Mouse (Mus musculus) liver, embryonic 13.5 days (tissue): ENCODE data around the gene Ubtd2. TPM values are rescaled to one million over a fixed set of nuclear protein-coding genes. Genes with fewer than 3 reads are reported as not detected.

Experiments used
- ATAC-seq: fragments of 200-750 bp; cut with Nextera tagmentation; 2 replicates; pipeline ENCODE4 v1.8.0; 2017; ENCODE audit warnings: low read depth, mild to moderate bottlenecking, moderate number of reproducible peaks, moderate library complexity
- DNase-seq: peaks from one replicate; pipeline ENCODE4 v3.0.0; 2022
- H3K27ac ChIP-seq: fragments of 300-500 bp; sonication (generic); 2 replicates; pipeline ENCODE4 v1.5.1; 2015; ENCODE audit warnings: moderate library complexity, mild to moderate bottlenecking, inconsistent platforms
- H3K27me3 ChIP-seq: fragments of 300-500 bp; sonication (generic); 2 replicates; pipeline ENCODE4 v1.6.1; 2015; ENCODE audit warnings: mild to moderate bottlenecking, inconsistent platforms
- H3K36me3 ChIP-seq: fragments of 300-500 bp; sonication (generic); 2 replicates; pipeline ENCODE4 v1.6.1; 2015; ENCODE audit warnings: mild to moderate bottlenecking, inconsistent platforms
- H3K4me1 ChIP-seq: fragments of 300-500 bp; sonication (generic); replicated peaks from 2 replicates; pipeline ENCODE4 v1.6.1; 2015; ENCODE audit warnings: inconsistent platforms
- H3K4me2 ChIP-seq: fragments of 300-500 bp; sonication (generic); 2 replicates; pipeline ENCODE4 v1.6.1; 2015; ENCODE audit warnings: inconsistent platforms, mild to moderate bottlenecking, moderate library complexity
- H3K4me3 ChIP-seq: fragments of 300-500 bp; sonication (generic); replicated peaks from 2 replicates; pipeline ENCODE4 v1.5.1; 2015; ENCODE audit warnings: mild to moderate bottlenecking, inconsistent platforms
- H3K9ac ChIP-seq: fragments of 300-500 bp; sonication (generic); 2 replicates; pipeline ENCODE4 v1.6.1; 2015; ENCODE audit warnings: mild to moderate bottlenecking, inconsistent platforms
- H3K9me3 ChIP-seq: fragments of 300-500 bp; sonication (generic); replicated peaks from 2 replicates; pipeline ENCODE4 v1.6.1; 2016; ENCODE audit warnings: inconsistent platforms
- WGBS: fragments of 180-500 bp; shearing (Covaris S2); methylation state at CpG from one replicate; pipeline ENCODE4 v1.1.7; 2015; ENCODE audit not compliant: insufficient replicate concordance; 5-methylcytosine and 5-hydroxymethylcytosine counted together
- polyA plus RNA-seq: library from polyadenylated mRNA; unstranded; fragments of >200 nt; fragmentation: Nextera tagmentation; extraction: Ambion mirVana; gene quantifications from 2 replicates; pipeline ENCODE4 v1.2.1, GENCODE M21; 2015

Ubtd2 gene
- polyA plus RNA-seq, 1 experiment from 2014 or later, result 5.9 TPM

DNA sequence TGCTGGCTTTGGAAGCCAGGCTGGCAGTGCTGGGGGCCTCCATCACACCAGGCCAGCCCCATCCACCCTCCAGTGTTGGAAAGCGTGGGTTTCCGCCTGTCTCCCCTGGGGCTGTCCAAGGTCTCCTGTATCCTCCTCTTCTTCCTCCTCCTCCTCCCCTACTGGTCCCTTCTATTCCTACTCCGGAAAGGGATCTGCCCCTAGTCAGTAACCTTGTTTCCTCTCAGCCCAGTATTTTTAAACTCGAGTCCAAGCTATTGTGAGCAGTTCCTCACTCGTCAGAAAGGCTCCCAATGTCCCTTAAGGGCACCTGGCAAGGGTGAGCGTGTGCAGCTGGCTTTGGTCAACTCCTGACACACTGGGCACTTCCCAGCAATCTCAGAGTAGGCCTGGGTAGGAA lies 83.3 kb downstream of the Ubtd2 start:
- 51% methylated on average over 6 of the region's 6 CpGs for WGBS
- Histone ChIP-seq H3K27ac (peak overlapping the region; percentile 97), H3K27me3 (no peaks in the 10 kb centered on the region), H3K4me2 (peak overlapping the region; percentile 6; the same call in 1 of the 2 replicates), H3K36me3 (no peaks in the 10 kb centered on the region), H3K9ac (peak overlapping the region; percentile 19; the same call in 1 of the 2 replicates), H3K4me3 (no peak overlapping the region), H3K4me1 (peaks cover 100% of the 10 kb centered on the region), H3K9me3 (no peaks in the 10 kb centered on the region)
- ATAC-seq (no peak), DNase-seq (no peak)

DNA sequence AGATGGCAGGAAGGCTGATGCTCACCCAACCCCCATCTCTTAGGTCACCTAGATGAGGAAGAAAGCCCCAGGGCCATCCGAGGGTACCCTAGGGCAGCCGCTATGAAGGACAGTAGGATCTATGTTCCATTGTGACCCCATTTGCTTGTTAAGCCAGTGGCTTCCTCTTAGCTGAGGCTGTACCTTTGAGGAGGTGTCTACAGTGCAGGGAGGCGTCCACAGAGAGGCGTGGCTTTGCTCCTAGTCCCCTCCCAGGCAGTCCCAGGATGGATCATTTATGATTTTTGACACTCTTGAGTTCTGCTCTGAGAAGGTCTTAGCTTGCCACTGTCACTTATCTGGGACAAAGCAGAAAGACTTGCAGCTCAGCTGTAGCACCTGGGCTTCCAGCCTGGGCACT lies 83.7 kb downstream of the Ubtd2 start:
- peak overlapping the region; percentile 97 for H3K27ac ChIP-seq
- no peak overlapping the region for H3K4me3 ChIP-seq
- 0 out of 2 replicates have a peak overlapping the region, but pooled peaks have one; percentile 6 for H3K4me2 ChIP-seq
- no peaks in the 10 kb centered on the region for H3K27me3 ChIP-seq
- no peak for DNase-seq
- H3K36me3 ChIP-seq, result no peaks in the 10 kb centered on the region
- peak overlapping the region; percentile 19; the same call in 1 of the 2 replicates for H3K9ac ChIP-seq
- peaks cover 100% of the 10 kb centered on the region for H3K4me1 ChIP-seq
- WGBS, result 22% methylated on average over 4 of the region's 4 CpGs
- H3K9me3 ChIP-seq, result no peaks in the 10 kb centered on the region
- no peak; the same call in 1 of the 2 replicates for ATAC-seq

DNA sequence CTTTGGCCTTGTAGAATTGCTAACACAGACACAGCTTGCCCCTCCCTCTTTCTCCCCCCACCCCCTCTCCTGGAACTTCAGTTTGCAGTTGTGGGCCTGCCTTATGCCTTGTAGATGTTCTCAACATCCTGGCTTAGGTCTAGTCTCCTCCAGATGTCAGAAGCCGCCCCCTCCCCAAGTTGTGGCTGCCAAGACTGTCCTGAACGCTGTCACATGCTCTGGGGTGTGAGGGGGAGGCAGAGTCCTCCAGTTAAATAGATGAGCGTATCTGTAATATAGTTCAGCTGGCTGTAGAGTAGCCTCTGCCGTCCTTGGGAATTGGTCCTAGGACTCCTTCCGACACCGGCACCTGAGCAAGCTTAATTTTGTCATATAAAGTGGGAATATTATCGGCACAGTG lies 84.5 kb downstream of the Ubtd2 start:
- no peaks in the 10 kb centered on the region for H3K36me3 ChIP-seq
- H3K4me2 ChIP-seq, result no peak overlapping the region
- DNase-seq, result no peak
- peaks cover 100% of the 10 kb centered on the region for H3K4me1 ChIP-seq
- no peaks in the 10 kb centered on the region for H3K9me3 ChIP-seq
- H3K4me3 ChIP-seq, result no peak overlapping the region
- 0 out of 2 replicates have a peak overlapping the region, but pooled peaks have one; percentile 15 for H3K9ac ChIP-seq
- 72% methylated on average over 7 of the region's 7 CpGs for WGBS
- no peaks in the 10 kb centered on the region for H3K27me3 ChIP-seq
- H3K27ac ChIP-seq, result peak overlapping the region; percentile 97
- no peak for ATAC-seq

DNA sequence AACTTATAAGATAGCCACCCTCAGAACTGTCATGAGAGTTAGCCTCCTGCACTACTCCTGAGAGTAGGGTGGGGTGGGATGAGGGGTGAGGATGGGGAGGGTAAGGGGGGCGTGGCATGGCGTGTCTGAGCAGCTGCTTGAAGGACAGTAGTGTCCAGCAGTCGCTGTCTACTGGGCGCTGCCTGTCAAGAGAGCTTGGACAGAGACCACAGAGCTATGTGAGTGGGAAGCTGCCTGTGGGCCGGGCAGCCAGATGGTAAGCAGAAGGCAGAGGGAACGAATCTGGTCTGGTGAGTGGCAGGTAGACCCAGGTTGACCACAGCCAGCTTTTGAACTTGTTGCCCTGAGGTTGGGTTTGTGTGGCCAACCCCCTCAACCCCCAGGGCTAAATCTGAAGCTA lies 85.3 kb downstream of the Ubtd2 start:
- Histone ChIP-seq H3K27ac (peak overlapping the region; percentile 97; the same call in 1 of the 2 replicates), H3K4me1 (peaks cover 100% of the 10 kb centered on the region), H3K9ac (0 out of 2 replicates have a peak overlapping the region, but pooled peaks have one; percentile 84)

DNA sequence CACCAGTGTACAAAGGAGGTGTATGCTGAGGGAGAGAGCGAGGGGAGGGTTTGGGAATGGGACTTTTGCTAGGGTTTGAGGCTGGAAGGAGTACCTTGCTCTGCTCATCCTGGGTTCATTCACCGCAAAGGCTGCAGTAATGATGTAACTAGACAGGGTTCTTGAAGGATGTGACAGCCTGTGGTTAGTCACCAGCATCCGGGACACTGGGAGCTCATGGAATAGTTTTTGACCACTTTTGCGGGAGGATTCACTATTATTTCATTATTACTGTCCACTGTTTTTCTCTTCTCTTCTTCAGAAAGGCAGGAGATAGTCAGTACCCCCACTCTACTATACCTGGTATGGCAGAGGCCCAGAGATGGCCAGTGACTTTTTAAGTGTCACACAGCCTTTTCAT lies 87.0 kb downstream of the Ubtd2 start:
- 41% methylated on average over 4 of the region's 4 CpGs for WGBS
- no peak for ATAC-seq
- Histone ChIP-seq H3K4me3 (peak overlapping the region; percentile 53), H3K27me3 (no peaks in the 10 kb centered on the region), H3K27ac (peak overlapping the region; percentile 97), H3K4me1 (peaks cover 83% of the 10 kb centered on the region), H3K36me3 (0 out of 2 replicates have a peak, but pooled peaks cover 11% of the 10 kb centered on the region), H3K9me3 (no peaks in the 10 kb centered on the region), H3K9ac (peak overlapping the region; percentile 84), H3K4me2 (peak overlapping the region; percentile 83)
- no peak for DNase-seq

More for the DNA sequence above, 85.3 kb downstream of the Ubtd2 start:
- no peak overlapping the region for H3K4me2 ChIP-seq
- 60% methylated on average over 6 of the region's 6 CpGs for WGBS
- H3K36me3 ChIP-seq, result no peaks in the 10 kb centered on the region
- no peak overlapping the region for H3K4me3 ChIP-seq
- no peak for ATAC-seq
- H3K27me3 ChIP-seq, result no peaks in the 10 kb centered on the region
- H3K9me3 ChIP-seq, result no peaks in the 10 kb centered on the region
- DNase-seq, result no peak

DNA sequence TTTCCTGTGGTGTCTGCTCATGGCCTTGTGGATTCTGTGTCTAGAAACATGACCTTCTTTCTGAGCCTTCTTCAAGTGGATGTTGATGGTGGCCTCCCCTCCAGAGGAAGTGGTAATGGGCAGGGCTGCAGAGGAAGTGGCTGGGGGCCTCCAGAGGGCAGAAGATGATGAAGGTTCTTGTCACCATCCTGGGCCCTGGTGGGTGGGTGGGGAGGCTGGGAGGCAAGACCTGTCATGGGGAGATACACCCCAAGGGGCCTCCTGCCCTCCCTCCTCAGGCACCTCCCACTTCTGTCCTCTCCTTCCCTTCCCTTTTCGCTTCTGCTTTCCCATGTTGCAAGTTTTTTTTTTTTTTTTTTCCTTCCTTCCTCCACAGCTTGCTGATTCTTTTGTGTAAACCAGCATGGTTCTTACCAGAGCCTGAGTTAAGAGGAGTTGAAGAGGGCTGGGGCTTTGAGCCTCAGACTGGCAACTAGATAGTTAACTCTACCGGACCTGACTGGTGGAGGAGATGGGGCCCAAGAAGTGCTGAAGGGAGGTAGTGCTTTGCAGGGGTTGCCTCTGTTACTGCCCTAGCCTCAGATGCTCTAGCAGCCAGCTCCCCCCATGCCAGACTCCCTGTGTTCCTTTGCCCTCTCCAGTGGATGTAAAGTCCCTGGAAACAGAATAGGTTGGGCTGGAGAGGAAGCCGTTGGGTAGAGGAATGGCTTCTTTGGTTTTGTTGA lies 87.7 kb downstream of the Ubtd2 start:
- ATAC-seq, result peak; percentile 97
- DNase-seq, result peak; percentile 81
- Histone ChIP-seq H3K4me1 (peaks cover 81% of the 10 kb centered on the region), H3K27ac (peak overlapping the region; percentile 97), H3K9ac (peak overlapping the region; percentile 84), H3K27me3 (no peaks in the 10 kb centered on the region), H3K9me3 (no peaks in the 10 kb centered on the region), H3K4me2 (peak overlapping the region; percentile 83), H3K36me3 (0 out of 2 replicates have a peak, but pooled peaks cover 11% of the 10 kb centered on the region), H3K4me3 (peak overlapping the region; percentile 53)
- WGBS, result 8% methylated on average over 3 of the region's 3 CpGs

DNA sequence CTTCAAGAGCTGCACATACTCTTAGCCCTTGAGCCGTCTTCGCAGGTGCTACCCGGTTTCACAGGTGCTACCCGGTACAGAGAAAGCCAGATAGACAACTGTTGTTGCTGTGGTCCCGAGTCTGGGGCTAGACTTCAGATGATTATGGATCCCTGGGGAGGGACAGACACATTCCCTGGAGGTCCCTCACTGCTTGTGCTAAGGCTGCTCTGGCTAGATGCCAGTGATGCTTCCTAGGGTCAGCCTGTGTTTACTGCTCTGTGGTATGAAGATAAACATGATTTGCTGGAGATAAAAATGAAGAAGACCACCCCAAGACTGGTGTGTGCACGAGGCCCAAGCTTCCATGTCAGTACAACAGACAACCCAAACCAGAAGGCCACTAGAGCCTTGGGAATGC lies 88.9 kb downstream of the Ubtd2 start:
- H3K4me1 ChIP-seq, result peaks cover 72% of the 10 kb centered on the region
- DNase-seq (no peak), ATAC-seq (no peak)
- 0 out of 2 replicates have a peak, but pooled peaks cover 11% of the 10 kb centered on the region for H3K36me3 ChIP-seq
- H3K4me2 ChIP-seq, result peak overlapping the region; percentile 83
- H3K4me3 ChIP-seq, result peak overlapping the region; percentile 53; the same call in 1 of the 2 replicates
- H3K27me3 ChIP-seq, result no peaks in the 10 kb centered on the region
- H3K9ac ChIP-seq, result peak overlapping the region; percentile 84
- no peaks in the 10 kb centered on the region for H3K9me3 ChIP-seq
- peak overlapping the region; percentile 97 for H3K27ac ChIP-seq
- 74% methylated on average over 6 of the region's 6 CpGs for WGBS

DNA sequence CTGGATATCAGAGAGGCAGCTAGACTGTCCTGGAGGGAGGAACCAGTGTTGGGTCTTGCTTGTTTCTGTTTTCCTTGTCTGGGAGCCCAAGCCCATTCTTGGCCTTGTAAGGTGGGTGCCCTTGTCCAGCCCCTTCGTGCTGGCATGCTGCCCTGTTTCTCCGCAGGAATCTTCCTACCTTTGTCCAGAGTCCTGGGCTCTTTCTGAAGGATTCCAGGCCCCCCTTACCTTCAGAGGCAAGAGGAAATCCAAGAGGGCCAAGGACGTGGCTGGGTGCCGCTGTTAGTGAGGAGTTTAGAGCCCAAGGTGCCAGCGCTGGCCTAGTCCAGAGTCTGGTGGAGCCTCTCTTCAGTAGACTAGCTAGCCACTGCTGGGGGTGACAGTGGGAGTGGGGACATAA lies 89.3 kb downstream of the Ubtd2 start:
- WGBS, result 95% methylated on average over 5 of the region's 5 CpGs
- ATAC-seq (no peak), DNase-seq (no peak)
- H3K4me3 ChIP-seq, result no peak overlapping the region
- H3K4me1 ChIP-seq, result peaks cover 67% of the 10 kb centered on the region
- H3K4me2 ChIP-seq, result peak overlapping the region; percentile 83; the same call in 1 of the 2 replicates
- 0 out of 2 replicates have a peak, but pooled peaks cover 11% of the 10 kb centered on the region for H3K36me3 ChIP-seq
- H3K27me3 ChIP-seq, result no peaks in the 10 kb centered on the region
- H3K9ac ChIP-seq, result peak overlapping the region; percentile 84; the same call in 1 of the 2 replicates
- peak overlapping the region; percentile 97 for H3K27ac ChIP-seq
- no peaks in the 10 kb centered on the region for H3K9me3 ChIP-seq

DNA sequence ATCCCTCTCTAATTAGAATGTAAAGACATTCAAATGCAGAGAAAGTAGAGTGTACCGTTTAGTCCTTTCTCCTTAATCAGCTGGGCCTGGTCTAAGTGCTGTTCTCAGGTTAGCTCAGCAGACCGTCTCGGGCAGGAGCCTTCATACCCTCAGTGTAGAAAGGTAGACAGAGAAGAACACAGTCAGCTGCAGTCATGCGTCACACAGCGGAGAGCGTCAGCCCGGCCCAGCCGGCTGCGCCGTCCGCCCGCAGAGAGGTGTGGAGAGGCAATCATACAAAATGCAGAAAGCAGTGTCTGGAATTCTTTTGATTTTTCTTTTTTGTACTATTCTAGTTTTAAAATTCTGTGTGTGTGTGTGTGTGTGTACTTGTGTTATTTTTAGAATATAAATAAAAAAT lies 90.4 kb downstream of the Ubtd2 start:
- peaks cover 62% of the 10 kb centered on the region for H3K4me1 ChIP-seq
- DNase-seq (no peak), ATAC-seq (no peak)
- no peak overlapping the region for H3K4me3 ChIP-seq
- H3K9me3 ChIP-seq, result no peaks in the 10 kb centered on the region
- 89% methylated on average over 12 of the region's 12 CpGs for WGBS
- no peak overlapping the region for H3K27ac ChIP-seq
- H3K36me3 ChIP-seq, result 0 out of 2 replicates have a peak, but pooled peaks cover 11% of the 10 kb centered on the region
- no peak overlapping the region for H3K4me2 ChIP-seq
- H3K9ac ChIP-seq, result no peak overlapping the region
- no peaks in the 10 kb centered on the region for H3K27me3 ChIP-seq

DNA sequence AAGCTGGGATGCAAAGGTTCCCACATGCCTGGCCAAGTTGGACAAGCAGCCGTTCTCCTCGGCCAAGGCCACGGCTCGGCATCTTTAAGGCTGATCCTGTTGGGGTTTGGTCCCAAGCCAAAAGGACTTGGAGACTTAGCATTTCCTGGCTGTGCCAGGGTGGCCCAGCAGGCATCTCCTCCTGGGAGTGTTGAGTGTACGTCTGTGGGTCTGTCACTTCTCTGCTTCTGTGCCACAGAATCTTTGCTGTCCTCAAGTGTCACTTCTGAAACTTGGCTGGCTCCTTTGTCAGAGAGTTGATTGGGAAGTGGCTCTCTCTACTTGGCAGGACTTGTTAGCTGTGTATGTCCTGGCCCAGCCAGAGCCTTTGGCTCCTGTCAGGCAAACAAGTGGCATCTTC lies 91.3 kb downstream of the Ubtd2 start:
- no peak for DNase-seq
- no peaks in the 10 kb centered on the region for H3K9me3 ChIP-seq
- no peak for ATAC-seq
- 84% methylated on average over 5 of the region's 5 CpGs for WGBS
- no peak overlapping the region for H3K4me3 ChIP-seq
- no peak overlapping the region for H3K9ac ChIP-seq
- peak overlapping the region; percentile 47; the same call in 1 of the 2 replicates for H3K27ac ChIP-seq
- no peak overlapping the region for H3K4me2 ChIP-seq
- H3K27me3 ChIP-seq, result no peaks in the 10 kb centered on the region
- H3K4me1 ChIP-seq, result peaks cover 62% of the 10 kb centered on the region
- 0 out of 2 replicates have a peak, but pooled peaks cover 11% of the 10 kb centered on the region for H3K36me3 ChIP-seq

DNA sequence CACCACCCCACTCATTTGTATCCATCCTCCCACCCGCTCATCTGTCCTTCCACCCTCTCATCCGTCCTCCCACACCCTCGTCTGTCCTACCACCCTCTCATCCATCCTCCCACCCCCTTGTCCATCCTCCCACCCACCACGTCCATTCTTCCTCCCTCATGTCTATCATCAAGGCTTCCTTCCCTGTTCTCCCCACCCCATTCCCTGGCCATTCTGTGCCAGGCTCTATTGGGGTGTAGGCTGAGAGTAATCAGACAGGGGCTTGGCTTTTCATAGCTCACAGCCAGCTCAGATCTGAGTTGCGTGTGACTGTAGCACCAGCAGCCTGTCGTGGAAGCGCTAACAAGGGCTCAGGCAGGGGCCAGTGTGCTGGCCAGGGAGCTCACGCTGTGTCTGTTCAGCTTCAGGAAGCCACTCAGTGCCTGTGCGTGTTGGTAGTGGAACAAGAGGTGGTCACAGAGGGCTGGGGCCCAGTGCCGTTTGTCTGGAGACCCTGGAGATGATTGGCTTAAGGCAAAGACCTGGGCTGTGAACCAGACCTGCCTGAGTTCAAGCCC lies 92.3 kb downstream of the Ubtd2 start:
- Histone ChIP-seq H3K36me3 (0 out of 2 replicates have a peak, but pooled peaks cover 11% of the 10 kb centered on the region), H3K9me3 (no peaks in the 10 kb centered on the region), H3K27me3 (no peaks in the 10 kb centered on the region), H3K4me2 (no peak overlapping the region), H3K4me3 (no peak overlapping the region), H3K9ac (no peak overlapping the region), H3K4me1 (peaks cover 62% of the 10 kb centered on the region), H3K27ac (peak overlapping the region; percentile 32)
- WGBS, result 70% methylated on average over 10 of the region's 10 CpGs
- DNase-seq, result no peak
- no peak for ATAC-seq
